Mouse (Mus musculus) heart, embryonic 11.5 days (tissue): Measurements from ENCODE around the gene Atp8b5. TPM values are rescaled to one million over a fixed set of nuclear protein-coding genes. Genes with fewer than 3 reads are reported as not detected.
A peak's percentile ranks its signal among the peaks of the same experiment; 100 is the strongest.

Experiments
- ATAC-seq: fragments of 200-750 bp; cut with Nextera tagmentation; replicated peaks from 2 replicates; pipeline ENCODE4 v1.8.0; 2017; ENCODE audit warnings: moderate library complexity; ENCODE audit not compliant: insufficient number of reproducible peaks, low FRiP score, low TSS enrichment
- H3K27ac ChIP-seq: fragments of 300-500 bp; sonication (generic); 2 replicates; pipeline ENCODE4 v1.5.1; 2014; ENCODE audit warnings: mild to moderate bottlenecking, low read depth, low read length
- H3K27me3 ChIP-seq: fragments of 300-500 bp; sonication (generic); 2 replicates; pipeline ENCODE4 v1.6.1; 2014; ENCODE audit warnings: mild to moderate bottlenecking, low read length, mixed read lengths; ENCODE audit not compliant: control insufficient read depth, insufficient read depth
- H3K36me3 ChIP-seq: fragments of 300-500 bp; sonication (generic); 2 replicates; pipeline ENCODE4 v1.6.1; 2014; ENCODE audit warnings: mild to moderate bottlenecking, low read length, moderate library complexity, mixed read lengths; ENCODE audit not compliant: control insufficient read depth, insufficient read depth
- H3K4me1 ChIP-seq: fragments of 300-500 bp; sonication (generic); 2 replicates; pipeline ENCODE4 v1.6.1; 2014; ENCODE audit warnings: low read length; ENCODE audit not compliant: control insufficient read depth, insufficient read depth
- H3K4me2 ChIP-seq: fragments of 300-500 bp; sonication (generic); 2 replicates; pipeline ENCODE4 v1.6.1; 2014; ENCODE audit warnings: mild to moderate bottlenecking, moderate library complexity
- H3K4me3 ChIP-seq: fragments of 300-500 bp; sonication (generic); 2 replicates; pipeline ENCODE4 v1.5.1; 2014; ENCODE audit warnings: low read depth, low read length
- H3K9ac ChIP-seq: fragments of 300-500 bp; sonication (generic); 2 replicates; pipeline ENCODE4 v1.6.1; 2014; ENCODE audit warnings: mild to moderate bottlenecking, low read depth, low read length, moderate library complexity
- H3K9me3 ChIP-seq: fragments of 300-500 bp; sonication (generic); replicated peaks from 2 replicates; pipeline ENCODE4 v1.6.1; 2016; ENCODE audit warnings: low read length; ENCODE audit not compliant: control insufficient read depth
- WGBS: fragments of 180-500 bp; shearing (Covaris S2); extraction: QIAGEN DNeasy Blood & Tissue Kit; methylation state at CpG from one replicate; pipeline ENCODE4 v1.1.7; 2014; ENCODE audit not compliant: insufficient replicate concordance; 5-methylcytosine and 5-hydroxymethylcytosine counted together
- polyA plus RNA-seq: library from polyadenylated mRNA; unstranded; fragments of >200 nt; fragmentation: Nextera tagmentation; extraction: Ambion mirVana; gene quantifications from 2 replicates; pipeline ENCODE4 v1.2.1, GENCODE M21; 2014

The Atp8b5 gene
- polyA plus RNA-seq, 1 experiment from 2014 or later, result 0.27 TPM

DNA sequence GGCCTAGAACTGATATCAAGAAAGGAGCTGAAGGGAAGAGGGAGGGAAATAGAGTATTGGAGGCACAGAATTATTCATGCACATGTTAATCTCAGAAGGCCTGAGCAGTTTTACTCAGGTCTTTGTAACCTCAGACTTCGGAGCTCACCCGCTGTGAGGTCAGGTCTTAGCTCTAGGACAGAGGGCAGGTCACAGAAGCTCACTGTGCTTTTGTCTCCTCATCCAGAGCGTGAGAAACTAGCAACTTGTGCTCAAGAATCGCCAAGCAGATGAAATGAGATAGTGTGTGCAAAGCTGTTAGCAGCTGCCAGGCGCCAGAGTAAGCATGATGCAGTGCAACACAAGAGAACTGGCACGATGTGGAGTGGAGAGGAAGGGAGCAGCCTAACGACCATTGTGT lies 18.9 kb upstream of the Atp8b5 start:
- no peak overlapping the region for H3K4me2 ChIP-seq
- WGBS, result 63% methylated on average over 7 of the region's 7 CpGs
- no peaks in the 10 kb centered on the region; the same call in 1 of the 2 replicates for H3K4me1 ChIP-seq
- H3K36me3 ChIP-seq, result 0 out of 2 replicates have a peak, but pooled peaks cover 2% of the 10 kb centered on the region
- H3K4me3 ChIP-seq, result no peak overlapping the region
- no peak for ATAC-seq
- no peaks in the 10 kb centered on the region for H3K27me3 ChIP-seq
- no peak overlapping the region for H3K9ac ChIP-seq
- no peaks in the 10 kb centered on the region for H3K9me3 ChIP-seq
- no peak overlapping the region for H3K27ac ChIP-seq

GRCm38 (mm10) chr4:43248909-43249308 lies 18.1 kb upstream of the Atp8b5 start:
- H3K36me3 ChIP-seq, result 0 out of 2 replicates have a peak, but pooled peaks cover 2% of the 10 kb centered on the region
- H3K4me2 ChIP-seq, result no peak overlapping the region
- H3K4me1 ChIP-seq, result no peaks in the 10 kb centered on the region; the same call in 1 of the 2 replicates
- no peak overlapping the region for H3K27ac ChIP-seq
- H3K9me3 ChIP-seq, result no peaks in the 10 kb centered on the region
- 51% methylated on average over 2 of the region's 2 CpGs for WGBS
- no peaks in the 10 kb centered on the region for H3K27me3 ChIP-seq
- H3K4me3 ChIP-seq, result no peak overlapping the region
- ATAC-seq, result no peak
- no peak overlapping the region for H3K9ac ChIP-seq

GRCm38 (mm10) chr4:43251269-43251668 lies 15.7 kb upstream of the Atp8b5 start:
- Histone ChIP-seq H3K4me1 (no peaks in the 10 kb centered on the region; the same call in 1 of the 2 replicates), H3K4me2 (no peak overlapping the region), H3K9me3 (no peaks in the 10 kb centered on the region), H3K27ac (no peak overlapping the region), H3K4me3 (no peak overlapping the region), H3K27me3 (no peaks in the 10 kb centered on the region), H3K36me3 (0 out of 2 replicates have a peak, but pooled peaks cover 2% of the 10 kb centered on the region), H3K9ac (no peak overlapping the region)
- no peak for ATAC-seq
- WGBS, result 56% methylated on average over 6 of the region's 6 CpGs

- Histone ChIP-seq H3K27me3 (no peaks in the 10 kb centered on the region), H3K4me1 (peaks cover 10% of the 10 kb centered on the region), H3K36me3 (no peaks in the 10 kb centered on the region), H3K4me2 (no peak overlapping the region), H3K9ac (no peak overlapping the region), H3K27ac (no peak overlapping the region), H3K4me3 (no peak overlapping the region), H3K9me3 (no peaks in the 10 kb centered on the region)
- ATAC-seq, result no peak
- WGBS, result 87% methylated on average over 2 of the region's 2 CpGs
Measured at GRCm38 (mm10) chr4:43257040-43257439, 9.9 kb upstream of the Atp8b5 start.

- 0 out of 2 replicates have a peak overlapping the region, but pooled peaks have one; percentile 29 for H3K27ac ChIP-seq
- no peak overlapping the region for H3K9ac ChIP-seq
- no peak overlapping the region for H3K4me3 ChIP-seq
- no peaks in the 10 kb centered on the region for H3K36me3 ChIP-seq
- H3K27me3 ChIP-seq, result no peaks in the 10 kb centered on the region
- no peaks in the 10 kb centered on the region for H3K9me3 ChIP-seq
- H3K4me1 ChIP-seq, result peaks cover 10% of the 10 kb centered on the region
- H3K4me2 ChIP-seq, result no peak overlapping the region
- WGBS, result 48% methylated on average over 4 of the region's 4 CpGs
- ATAC-seq, result no peak
Measured at GRCm38 (mm10) chr4:43258556-43258955, 8.4 kb upstream of the Atp8b5 start.

DNA sequence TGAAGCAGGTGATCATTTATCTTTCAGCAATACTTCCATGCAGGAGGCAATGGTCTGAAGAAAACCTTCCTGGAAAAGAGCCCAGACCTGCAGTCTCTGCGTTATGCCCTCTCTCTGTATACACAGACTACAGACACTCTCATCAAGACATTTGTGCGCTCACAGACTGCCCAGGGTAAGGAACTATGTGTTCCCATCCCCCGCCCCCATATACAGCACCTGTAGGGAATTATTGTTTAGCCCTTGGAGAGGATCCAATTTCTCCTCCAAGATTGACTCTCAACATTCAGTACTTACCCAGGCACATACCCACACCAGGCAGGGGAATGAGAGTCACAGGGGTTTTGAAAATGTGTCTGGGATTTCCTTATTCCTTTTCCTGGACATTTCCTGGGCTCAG lies 7.5 kb upstream of the Atp8b5 start:
- Histone ChIP-seq H3K9me3 (no peaks in the 10 kb centered on the region), H3K9ac (no peak overlapping the region), H3K27ac (no peak overlapping the region), H3K27me3 (no peaks in the 10 kb centered on the region), H3K4me2 (no peak overlapping the region), H3K4me1 (peaks cover 10% of the 10 kb centered on the region), H3K36me3 (no peaks in the 10 kb centered on the region), H3K4me3 (no peak overlapping the region)
- ATAC-seq, result no peak
- WGBS, result 80% methylated on average over 3 of the region's 3 CpGs

DNA sequence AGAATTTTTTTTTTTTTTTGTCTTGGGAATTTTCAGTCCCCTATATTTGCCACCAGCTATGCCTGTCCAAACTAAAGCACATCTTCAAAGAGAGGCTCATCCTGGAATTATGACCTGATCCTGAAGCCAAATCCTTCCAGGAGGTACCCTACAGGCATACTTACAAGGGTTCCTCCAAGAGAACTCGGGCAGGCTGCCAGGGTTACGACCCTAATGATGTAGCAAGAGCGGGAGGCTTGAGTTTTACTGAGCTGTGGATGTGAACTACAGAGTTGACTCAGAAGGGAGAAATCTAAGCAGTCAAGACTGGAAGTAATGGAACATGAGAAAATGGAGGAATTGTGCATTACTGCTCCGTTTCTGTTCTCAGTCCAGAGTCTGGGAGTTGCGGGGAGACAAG lies 6.9 kb upstream of the Atp8b5 start:
- H3K27me3 ChIP-seq, result no peaks in the 10 kb centered on the region
- H3K4me2 ChIP-seq, result no peak overlapping the region
- WGBS, result 74% methylated on average over 5 of the region's 5 CpGs
- H3K4me3 ChIP-seq, result no peak overlapping the region
- peaks cover 10% of the 10 kb centered on the region for H3K4me1 ChIP-seq
- no peak for ATAC-seq
- no peaks in the 10 kb centered on the region for H3K9me3 ChIP-seq
- H3K36me3 ChIP-seq, result no peaks in the 10 kb centered on the region
- no peak overlapping the region for H3K9ac ChIP-seq
- no peak overlapping the region for H3K27ac ChIP-seq

DNA sequence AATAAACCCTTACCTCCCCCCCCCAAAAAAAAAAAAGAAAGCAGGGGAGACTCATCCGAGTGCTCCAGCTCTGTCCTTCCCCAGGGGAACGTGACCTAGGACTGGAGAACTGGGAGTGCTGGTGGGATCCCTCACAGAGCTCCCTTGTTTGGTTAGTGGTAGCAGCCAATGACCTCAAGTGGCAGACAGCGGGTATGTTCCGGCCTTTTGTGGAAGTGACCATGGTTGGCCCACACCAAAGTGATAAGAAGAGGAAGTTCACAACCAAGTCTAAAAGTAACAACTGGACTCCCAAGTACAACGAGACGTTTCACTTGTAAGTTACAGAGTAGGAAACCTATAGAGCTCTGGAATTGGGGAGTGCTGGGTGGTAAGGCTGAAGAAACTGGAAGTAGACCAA lies 4.1 kb upstream of the Atp8b5 start:
- no peaks in the 10 kb centered on the region for H3K9me3 ChIP-seq
- WGBS, result 80% methylated on average over 6 of the region's 6 CpGs
- ATAC-seq, result no peak

GRCm38 (mm10) chr4:43266146-43266545 lies 813 bp upstream of the Atp8b5 start:
- 53% methylated on average over 2 of the region's 2 CpGs for WGBS
- no peak overlapping the region for H3K4me3 ChIP-seq
- no peaks in the 10 kb centered on the region for H3K27me3 ChIP-seq
- H3K27ac ChIP-seq, result no peak overlapping the region
- H3K9me3 ChIP-seq, result no peaks in the 10 kb centered on the region
- H3K4me2 ChIP-seq, result no peak overlapping the region
- H3K36me3 ChIP-seq, result no peaks in the 10 kb centered on the region
- no peak overlapping the region; the same call in 1 of the 2 replicates for H3K9ac ChIP-seq
- ATAC-seq, result no peak
- H3K4me1 ChIP-seq, result no peaks in the 10 kb centered on the region

More for the DNA sequence above, 4.1 kb upstream of the Atp8b5 start:
- no peak overlapping the region for H3K4me2 ChIP-seq
- H3K36me3 ChIP-seq, result no peaks in the 10 kb centered on the region
- H3K27me3 ChIP-seq, result no peaks in the 10 kb centered on the region
- no peak overlapping the region for H3K27ac ChIP-seq
- H3K4me3 ChIP-seq, result no peak overlapping the region
- H3K4me1 ChIP-seq, result peaks cover 10% of the 10 kb centered on the region
- no peak overlapping the region for H3K9ac ChIP-seq
